Mouse (Mus musculus): ENCODE data around the gene Qrich2.
A peak's percentile ranks its signal among the peaks of the same experiment; 100 is the strongest.
"Not testable (repeated sequence)": the region's sequence is repeated elsewhere in the genome, so short reads cannot be mapped to it uniquely, and the experiment has no call there.

Gene Qrich2

DNA sequence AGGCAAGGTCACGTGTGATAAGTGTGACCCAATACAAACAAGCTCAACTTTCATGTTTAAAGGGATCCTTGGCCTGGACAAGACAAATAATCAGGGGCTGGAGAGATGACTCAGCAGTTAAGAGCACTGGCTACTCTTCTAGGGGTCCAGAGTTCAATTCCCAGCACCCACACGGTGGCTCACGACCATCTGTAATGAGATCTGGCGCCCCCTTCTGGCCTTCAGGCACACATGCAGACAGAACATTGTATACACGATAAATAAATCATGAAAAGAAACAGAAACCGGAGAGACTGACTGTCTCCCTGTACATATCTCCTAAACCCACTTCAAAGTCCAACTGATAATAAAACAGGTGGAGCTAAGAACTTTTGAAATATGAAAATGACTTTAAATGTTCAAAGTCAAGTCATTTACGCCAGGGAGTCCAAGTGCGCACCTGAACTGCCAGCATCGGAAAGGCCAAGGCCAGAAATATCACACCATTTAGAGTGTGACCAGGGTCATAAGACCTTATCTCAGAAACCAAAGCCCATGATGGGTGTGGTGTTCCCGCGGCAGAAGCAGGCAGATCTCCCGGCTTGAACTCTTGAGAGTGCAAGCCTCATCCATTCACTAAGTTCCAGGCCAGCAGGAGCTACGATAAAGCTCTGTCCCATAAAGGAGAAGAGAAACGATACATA, 22.8 kb upstream of the Qrich2 start:
- no peak for DNase-seq

DNA sequence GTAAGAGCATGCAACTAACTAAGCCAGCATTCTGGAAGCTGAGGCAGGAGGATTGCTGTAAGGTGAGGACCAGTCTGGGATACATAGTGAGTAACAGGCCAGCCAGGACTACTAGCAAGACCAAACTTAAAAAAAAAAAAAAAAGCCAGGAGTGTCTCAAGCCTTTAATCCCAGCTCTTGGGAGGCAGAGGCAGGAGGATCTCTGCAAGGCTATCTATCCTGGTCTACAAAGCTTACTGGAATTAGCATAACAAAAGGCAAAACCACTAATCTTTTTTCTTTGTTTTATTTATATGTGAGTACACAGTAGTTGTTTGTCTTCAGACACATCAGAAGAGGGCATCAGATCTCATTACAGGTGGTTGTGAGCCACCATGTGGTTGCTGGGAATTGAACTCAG, 22.2 kb upstream of the Qrich2 start:
- no peak for DNase-seq

DNA sequence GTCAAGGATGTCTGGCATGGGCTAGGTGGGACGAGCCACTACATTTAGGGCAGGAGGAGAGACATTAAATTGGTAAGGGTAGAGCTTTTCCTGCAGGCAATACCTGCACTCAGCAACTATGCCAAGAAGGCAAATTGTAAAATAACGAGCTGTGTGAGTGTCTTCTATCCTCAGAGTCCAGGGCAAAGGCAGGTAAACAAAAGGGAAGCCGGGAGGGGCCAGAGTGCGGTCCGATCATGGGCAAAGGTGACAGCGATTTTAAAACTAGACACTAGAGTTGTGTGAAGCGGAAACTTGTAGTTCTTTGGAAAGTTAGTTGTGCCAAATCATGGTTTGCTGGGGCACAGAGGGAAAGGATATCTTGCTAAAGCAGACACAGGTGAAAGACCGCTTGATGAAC, 18.2 kb upstream of the Qrich2 start:
- DNase-seq, result no peak

GRCm38 (mm10) chr11:116481776-116482175, 15.7 kb upstream of the Qrich2 start:
- DNase-seq, result no peak

GRCm38 (mm10) chr11:116480975-116481374, 14.9 kb upstream of the Qrich2 start:
- DNase-seq, result no peak

GRCm38 (mm10) chr11:116479832-116480231, 13.8 kb upstream of the Qrich2 start:
- peak in 1 of 2 experiments; percentile 33 for DNase-seq

- no peak for DNase-seq
These were observed 12.9 kb upstream of the Qrich2 start for GRCm38 (mm10) chr11:116478978-116479377.

DNA sequence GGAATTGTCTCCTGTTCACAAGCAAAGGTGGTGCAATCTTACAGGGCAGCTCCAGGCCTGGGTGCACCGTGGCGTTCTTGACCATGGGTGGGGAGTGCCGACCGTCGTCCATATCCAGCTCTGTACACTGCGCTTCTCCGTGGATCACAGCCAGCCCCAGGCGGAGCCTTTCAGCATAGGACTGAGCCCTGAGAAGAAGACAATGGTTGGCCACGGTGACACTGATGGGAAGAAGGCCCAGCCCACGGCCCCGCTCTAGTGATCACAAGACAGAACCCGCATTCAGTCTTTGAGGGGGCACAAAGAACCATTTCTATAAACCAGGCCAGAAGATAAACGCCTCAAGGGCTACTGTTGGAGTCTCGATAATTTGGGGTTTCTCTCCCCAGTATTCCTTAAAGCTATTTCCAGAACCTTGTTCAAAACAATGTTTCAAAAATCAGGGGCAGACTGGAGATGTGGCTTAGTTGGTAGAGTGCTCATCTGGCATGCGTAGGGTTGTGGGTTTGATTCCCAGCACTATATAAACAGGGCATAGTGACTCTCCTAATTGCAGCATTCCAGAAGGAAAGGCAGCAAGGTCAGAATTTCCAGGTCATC, 11.2 kb upstream of the Qrich2 start:
- DNase-seq, result no peak

DNA sequence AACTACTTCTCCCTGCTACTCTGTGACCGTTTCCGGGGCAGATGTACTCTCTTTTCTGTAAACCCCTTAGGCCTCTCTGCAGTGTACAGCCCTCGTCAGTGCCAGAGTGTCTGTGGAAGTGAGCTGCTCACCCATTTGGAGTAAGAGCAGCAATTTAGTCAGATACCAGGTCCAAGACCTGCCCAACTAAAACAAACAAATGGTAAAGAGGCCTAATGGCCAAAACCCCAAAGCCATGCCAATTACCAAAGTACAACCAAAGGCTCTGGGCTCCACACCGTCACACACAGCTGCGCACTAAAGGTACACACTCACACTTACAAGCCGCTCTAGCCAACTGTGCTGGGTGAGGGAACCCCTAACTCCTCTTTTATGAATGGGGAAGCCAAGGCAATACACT, 10.7 kb upstream of the Qrich2 start:
- DNase-seq, result no peak

GRCm38 (mm10) chr11:116476041-116476440, 10.0 kb upstream of the Qrich2 start:
- DNase-seq, result peak; percentile 42 to 66

- DNase-seq, result no peak
These were observed 6.2 kb upstream of the Qrich2 start for GRCm38 (mm10) chr11:116472275-116472674.

- DNase-seq, result no peak
These were observed 4.9 kb upstream of the Qrich2 start for GRCm38 (mm10) chr11:116470896-116471295.

DNA sequence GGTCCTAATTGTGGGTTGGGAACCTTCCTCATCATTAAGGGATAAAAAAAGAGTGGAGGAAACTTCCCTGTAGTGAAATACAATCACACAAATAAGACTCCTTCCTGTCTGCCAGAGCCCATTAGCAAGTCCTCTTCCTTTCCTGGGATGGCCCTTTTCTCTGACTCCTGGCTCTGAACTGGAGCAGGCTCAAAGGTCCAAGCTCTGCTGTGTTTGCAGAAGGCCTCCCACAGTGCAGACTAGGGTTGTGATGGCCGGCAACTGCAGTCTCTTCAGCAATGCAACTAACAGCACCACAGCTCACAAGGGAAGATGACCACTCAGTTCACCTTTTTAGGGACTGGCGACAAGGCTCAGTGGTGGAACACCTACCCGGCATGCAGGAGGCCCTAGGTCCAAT, 4.2 kb upstream of the Qrich2 start:
- peak in 1 of 2 experiments; percentile 49 for DNase-seq

DNA sequence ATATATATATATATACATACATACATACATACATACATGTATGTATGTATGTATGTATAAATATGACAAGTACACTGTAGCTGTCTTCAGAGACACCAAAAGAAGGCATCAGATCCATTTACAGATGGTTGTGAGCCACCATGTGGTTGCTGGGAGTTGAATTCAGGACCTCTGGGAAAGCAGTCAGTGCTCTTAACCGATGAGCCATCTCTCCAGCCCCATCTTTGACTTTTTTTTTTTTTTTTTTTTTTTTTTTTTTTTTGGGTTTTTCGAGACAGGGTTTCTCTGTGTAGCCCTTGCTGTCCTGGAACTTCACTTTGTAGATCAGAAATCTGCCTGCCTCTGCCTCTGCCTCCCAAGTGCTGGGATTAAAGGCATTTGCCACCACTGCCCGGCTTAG, 2.3 kb upstream of the Qrich2 start:
- DNase-seq, result not testable (repeated sequence)

DNA sequence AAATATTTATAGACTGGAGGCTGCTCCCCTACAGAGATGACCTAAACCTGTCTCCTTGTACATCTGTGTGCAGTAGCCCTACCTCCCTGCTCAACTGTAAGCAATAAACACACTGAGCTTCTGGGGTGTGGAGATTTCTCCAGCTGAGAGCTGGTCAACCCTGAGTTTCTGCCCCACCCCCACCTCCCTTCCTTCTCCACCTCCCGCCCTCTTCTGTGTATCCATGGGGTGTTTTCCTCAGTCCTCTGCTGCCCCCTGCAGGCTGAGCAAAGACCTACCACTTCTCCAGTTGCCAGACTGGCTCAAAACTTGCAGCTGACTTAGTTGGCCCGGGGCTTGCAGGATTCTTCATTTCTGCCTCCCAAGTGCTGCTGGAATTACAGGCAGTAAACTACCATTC, 2.2 kb downstream of the Qrich2 start:
- peak; percentile 72 to 84 for DNase-seq

GRCm38 (mm10) chr11:116463338-116463737, 2.7 kb downstream of the Qrich2 start:
- DNase-seq, result no peak

GRCm38 (mm10) chr11:116459786-116460185, 6.3 kb downstream of the Qrich2 start:
- no peak for DNase-seq

- no peak for DNase-seq
These were observed 9.8 kb downstream of the Qrich2 start for GRCm38 (mm10) chr11:116456234-116456633.

GRCm38 (mm10) chr11:116453889-116454288, 12.2 kb downstream of the Qrich2 start:
- no peak for DNase-seq

- no peak for DNase-seq
These were observed 16.7 kb downstream of the Qrich2 start for GRCm38 (mm10) chr11:116449341-116449740.

GRCm38 (mm10) chr11:116447822-116448221, 18.2 kb downstream of the Qrich2 start:
- DNase-seq, result no peak

DNA sequence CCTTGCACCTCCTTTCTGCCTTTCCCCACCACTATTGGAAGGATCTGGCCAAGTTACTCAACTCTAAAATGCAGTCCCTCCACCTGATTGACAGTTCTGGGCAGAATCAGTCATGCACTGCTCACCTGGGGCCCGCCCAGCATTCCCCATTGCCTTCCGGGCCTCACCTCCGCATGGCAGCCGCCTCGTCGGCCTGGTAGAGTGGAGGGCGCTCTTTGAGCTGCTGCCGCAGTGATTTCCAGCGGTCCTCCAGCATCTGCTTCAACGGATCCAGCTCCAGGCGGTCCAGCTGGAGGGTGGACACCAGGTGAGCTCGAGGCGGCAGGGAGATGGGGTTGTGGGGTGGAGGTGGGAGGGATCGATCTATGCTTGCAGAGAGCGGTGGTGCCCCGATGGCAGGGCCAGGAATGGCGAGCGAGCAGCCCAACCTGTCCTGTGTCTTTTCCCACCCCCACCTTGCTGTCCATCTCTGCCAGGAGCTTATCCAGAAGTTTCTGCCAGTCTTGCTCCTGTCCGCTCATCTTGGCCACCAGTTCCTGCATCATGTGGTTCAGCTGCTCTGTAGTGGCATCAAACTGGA, 19.6 kb downstream of the Qrich2 start:
- no peak for DNase-seq

GRCm38 (mm10) chr11:116445596-116446307, 20.3 kb downstream of the Qrich2 start:
- peak; percentile 85 to 96 for DNase-seq

DNA sequence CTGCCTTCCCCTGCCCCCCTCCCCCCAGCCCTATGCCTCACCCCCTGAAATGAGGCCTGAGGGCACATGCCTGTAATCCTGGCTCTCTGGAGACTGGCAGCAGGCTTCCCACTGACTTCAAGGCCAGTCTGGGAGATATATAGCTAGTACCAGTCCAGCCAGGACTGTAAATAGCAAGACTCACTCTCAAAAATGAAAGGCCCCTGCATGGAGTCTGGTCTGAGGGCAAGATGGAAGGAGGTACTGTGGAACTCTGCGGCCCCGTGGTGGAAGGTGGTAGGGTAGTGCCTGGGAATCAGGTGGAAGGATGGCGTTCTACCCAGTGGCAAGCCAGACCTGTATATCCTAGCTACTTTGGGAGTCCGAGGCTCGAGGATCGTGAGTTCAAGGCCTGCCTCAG, 22.1 kb downstream of the Qrich2 start:
- DNase-seq, result no peak

Data from kidney, adult 8-10 months (tissue).